Mouse (Mus musculus) midbrain, embryonic 15.5 days (tissue): ENCODE results near the gene Csmd2. TPM values are rescaled to one million over a fixed set of nuclear protein-coding genes. Genes with fewer than 3 reads are reported as not detected.
"Not testable (repeated sequence)": the region's sequence is repeated elsewhere in the genome, so short reads cannot be mapped to it uniquely, and the experiment has no call there.

ENCODE experiments used
- ATAC-seq: fragments of 200-750 bp; cut with Nextera tagmentation; replicated peaks from 2 replicates; pipeline ENCODE4 v1.8.0; 2017; ENCODE audit warnings: moderate TSS enrichment
- H3K27ac ChIP-seq: fragments of 300-500 bp; sonication (generic); 2 replicates; pipeline ENCODE4 v1.5.1; 2015; ENCODE audit warnings: mild to moderate bottlenecking, inconsistent platforms
- H3K27me3 ChIP-seq: fragments of 300-500 bp; sonication (generic); replicated peaks from 2 replicates; pipeline ENCODE4 v1.6.1; 2015; ENCODE audit warnings: inconsistent platforms
- H3K36me3 ChIP-seq: fragments of 300-500 bp; sonication (generic); replicated peaks from 2 replicates; pipeline ENCODE4 v1.6.1; 2015; ENCODE audit warnings: inconsistent platforms
- H3K4me1 ChIP-seq: fragments of 300-500 bp; sonication (generic); 2 replicates; pipeline ENCODE4 v1.6.1; 2015; ENCODE audit warnings: inconsistent platforms
- H3K4me2 ChIP-seq: fragments of 300-500 bp; sonication (generic); 2 replicates; pipeline ENCODE4 v1.6.1; 2015; ENCODE audit warnings: inconsistent platforms, mild to moderate bottlenecking, moderate library complexity
- H3K4me3 ChIP-seq: fragments of 300-500 bp; sonication (generic); 2 replicates; pipeline ENCODE4 v1.5.1; 2015; ENCODE audit warnings: mild to moderate bottlenecking, inconsistent platforms
- H3K9ac ChIP-seq: fragments of 300-500 bp; sonication (generic); 2 replicates; pipeline ENCODE4 v1.6.1; 2015; ENCODE audit warnings: mild to moderate bottlenecking, inconsistent platforms
- H3K9me3 ChIP-seq: fragments of 300-500 bp; sonication (generic); 2 replicates; pipeline ENCODE4 v1.6.1; 2016; ENCODE audit warnings: inconsistent platforms
- WGBS: fragments of 180-500 bp; shearing (Covaris S2); methylation state at CpG from one replicate; pipeline ENCODE4 v1.1.7; 2015; ENCODE audit warnings: mixed read lengths; 5-methylcytosine and 5-hydroxymethylcytosine counted together
- polyA plus RNA-seq: library from polyadenylated mRNA; unstranded; fragments of >200 nt; fragmentation: Nextera tagmentation; extraction: Ambion mirVana; gene quantifications from 2 replicates; pipeline ENCODE4 v1.2.1, GENCODE M21; 2015

Csmd2 gene
- polyA plus RNA-seq, 1 experiment from 2014 or later = 15.1 TPM

- Histone ChIP-seq H3K27me3 (no peaks in the 10 kb centered on the region), H3K36me3 (peaks cover 2% of the 10 kb centered on the region; the same call in 1 of the 2 replicates), H3K4me1 (0 out of 2 replicates have a peak, but pooled peaks cover 4% of the 10 kb centered on the region), H3K4me3 (no peak overlapping the region), H3K9ac (no peak overlapping the region), H3K4me2 (no peak overlapping the region), H3K9me3 (no peaks in the 10 kb centered on the region), H3K27ac (no peak overlapping the region)
- WGBS = 32% methylated on average over 8 of the region's 8 CpGs
- ATAC-seq = peak; percentile 72
These were observed 504.4 kb downstream of the Csmd2 start for GRCm38 (mm10) chr4:128492055-128492454.

GRCm38 (mm10) chr4:128499980-128500379, 512.3 kb downstream of the Csmd2 start:
- no peak overlapping the region for H3K4me3 ChIP-seq
- no peak overlapping the region for H3K9ac ChIP-seq
- no peaks in the 10 kb centered on the region for H3K27me3 ChIP-seq
- 77% methylated on average over 2 of the region's 2 CpGs for WGBS
- H3K4me1 ChIP-seq = no peaks in the 10 kb centered on the region
- no peaks in the 10 kb centered on the region for H3K36me3 ChIP-seq
- no peak overlapping the region for H3K4me2 ChIP-seq
- H3K9me3 ChIP-seq = no peaks in the 10 kb centered on the region
- no peak overlapping the region for H3K27ac ChIP-seq
- no peak for ATAC-seq

- Histone ChIP-seq H3K4me3 (no peak overlapping the region), H3K9me3 (no peaks in the 10 kb centered on the region), H3K36me3 (peaks cover 4% of the 10 kb centered on the region; the same call in 1 of the 2 replicates), H3K4me2 (no peak overlapping the region), H3K27ac (0 out of 2 replicates have a peak overlapping the region, but pooled peaks have one; percentile 1), H3K27me3 (no peaks in the 10 kb centered on the region), H3K9ac (no peak overlapping the region), H3K4me1 (no peaks in the 10 kb centered on the region)
- ATAC-seq = no peak
- 75% methylated on average over 10 of the region's 10 CpGs for WGBS
These were observed 519.2 kb downstream of the Csmd2 start for GRCm38 (mm10) chr4:128506878-128507277.

GRCm38 (mm10) chr4:128509885-128510284, 522.2 kb downstream of the Csmd2 start:
- 80% methylated on average over 5 of the region's 5 CpGs for WGBS
- no peak overlapping the region for H3K4me2 ChIP-seq
- H3K27me3 ChIP-seq = no peaks in the 10 kb centered on the region
- peaks cover 4% of the 10 kb centered on the region; the same call in 1 of the 2 replicates for H3K36me3 ChIP-seq
- H3K4me3 ChIP-seq = no peak overlapping the region
- H3K27ac ChIP-seq = no peak overlapping the region
- ATAC-seq = no peak
- no peak overlapping the region for H3K9ac ChIP-seq
- H3K9me3 ChIP-seq = no peaks in the 10 kb centered on the region
- H3K4me1 ChIP-seq = no peaks in the 10 kb centered on the region

GRCm38 (mm10) chr4:128514496-128514895, 526.8 kb downstream of the Csmd2 start:
- Histone ChIP-seq H3K27ac (no peak overlapping the region), H3K27me3 (no peaks in the 10 kb centered on the region), H3K4me2 (no peak overlapping the region), H3K4me3 (no peak overlapping the region), H3K9me3 (no peaks in the 10 kb centered on the region), H3K36me3 (peaks cover 7% of the 10 kb centered on the region; the same call in 1 of the 2 replicates), H3K4me1 (no peaks in the 10 kb centered on the region), H3K9ac (no peak overlapping the region)
- no peak for ATAC-seq
- WGBS = 78% methylated on average over 5 of the region's 5 CpGs

GRCm38 (mm10) chr4:128521276-128521675, 533.6 kb downstream of the Csmd2 start:
- Histone ChIP-seq H3K9me3 (no peaks in the 10 kb centered on the region), H3K4me2 (no peak overlapping the region), H3K9ac (no peak overlapping the region), H3K36me3 (peaks cover 17% of the 10 kb centered on the region; the same call in 1 of the 2 replicates), H3K27me3 (no peaks in the 10 kb centered on the region), H3K4me3 (no peak overlapping the region), H3K27ac (no peak overlapping the region), H3K4me1 (no peaks in the 10 kb centered on the region)
- 85% methylated on average over 6 of the region's 6 CpGs for WGBS
- no peak for ATAC-seq

GRCm38 (mm10) chr4:128543378-128543777, 555.7 kb downstream of the Csmd2 start:
- Histone ChIP-seq H3K4me2 (no peak overlapping the region), H3K4me1 (no peaks in the 10 kb centered on the region), H3K9me3 (no peaks in the 10 kb centered on the region), H3K36me3 (peaks cover 12% of the 10 kb centered on the region; the same call in 1 of the 2 replicates), H3K27me3 (no peaks in the 10 kb centered on the region), H3K4me3 (no peak overlapping the region), H3K9ac (no peak overlapping the region), H3K27ac (no peak overlapping the region)
- ATAC-seq = no peak
- WGBS = 27% methylated on average over 2 of the region's 2 CpGs

- not testable (repeated sequence) for H3K9ac ChIP-seq, H3K27me3 ChIP-seq, H3K9me3 ChIP-seq, ATAC-seq, H3K4me3 ChIP-seq, H3K4me2 ChIP-seq, H3K4me1 ChIP-seq, H3K27ac ChIP-seq
- H3K36me3 ChIP-seq = peaks cover 14% of the 10 kb centered on the region; the same call in 1 of the 2 replicates
- 89% methylated on average over 2 of the region's 2 CpGs for WGBS
These were observed 556.4 kb downstream of the Csmd2 start for GRCm38 (mm10) chr4:128543956-128544486.

- ATAC-seq = no peak
- 86% methylated on average over 6 of the region's 6 CpGs for WGBS
- Histone ChIP-seq H3K27me3 (no peaks in the 10 kb centered on the region), H3K36me3 (peaks cover 17% of the 10 kb centered on the region), H3K4me3 (no peak overlapping the region), H3K9ac (no peak overlapping the region), H3K27ac (no peak overlapping the region), H3K4me2 (no peak overlapping the region), H3K4me1 (no peaks in the 10 kb centered on the region), H3K9me3 (no peaks in the 10 kb centered on the region)
These were observed 563.1 kb downstream of the Csmd2 start for GRCm38 (mm10) chr4:128550756-128551155.

- peaks cover 20% of the 10 kb centered on the region for H3K36me3 ChIP-seq
- WGBS = 98% methylated on average over 2 of the region's 2 CpGs
These were observed 566.5 kb downstream of the Csmd2 start for GRCm38 (mm10) chr4:128554198-128554597.

GRCm38 (mm10) chr4:128560327-128560726, 572.7 kb downstream of the Csmd2 start:
- no peaks in the 10 kb centered on the region for H3K4me1 ChIP-seq
- H3K27me3 ChIP-seq = no peaks in the 10 kb centered on the region
- H3K4me3 ChIP-seq = no peak overlapping the region
- H3K27ac ChIP-seq = no peak overlapping the region
- H3K36me3 ChIP-seq = peaks cover 30% of the 10 kb centered on the region
- no peak for ATAC-seq
- H3K9ac ChIP-seq = no peak overlapping the region
- no peaks in the 10 kb centered on the region for H3K9me3 ChIP-seq
- WGBS = 79% methylated on average over 3 of the region's 3 CpGs
- no peak overlapping the region for H3K4me2 ChIP-seq

More at GRCm38 (mm10) chr4:128554198-128554597, 566.5 kb downstream of the Csmd2 start:
- Histone ChIP-seq H3K27ac (no peak overlapping the region), H3K27me3 (no peaks in the 10 kb centered on the region), H3K4me1 (no peaks in the 10 kb centered on the region), H3K9ac (no peak overlapping the region), H3K9me3 (no peaks in the 10 kb centered on the region), H3K4me3 (no peak overlapping the region), H3K4me2 (no peak overlapping the region)
- ATAC-seq = no peak

- WGBS = 92% methylated on average over 4 of the region's 4 CpGs
- H3K4me2 ChIP-seq = no peak overlapping the region
- H3K4me3 ChIP-seq = no peak overlapping the region
- no peak overlapping the region for H3K9ac ChIP-seq
- no peaks in the 10 kb centered on the region for H3K27me3 ChIP-seq
- no peaks in the 10 kb centered on the region for H3K9me3 ChIP-seq
- H3K4me1 ChIP-seq = no peaks in the 10 kb centered on the region
- H3K27ac ChIP-seq = no peak overlapping the region
- no peak for ATAC-seq
- H3K36me3 ChIP-seq = peaks cover 18% of the 10 kb centered on the region
These were observed 588.2 kb downstream of the Csmd2 start for GRCm38 (mm10) chr4:128575811-128576210.

GRCm38 (mm10) chr4:128579182-128579581, 591.5 kb downstream of the Csmd2 start:
- Histone ChIP-seq H3K9me3 (peaks cover 25% of the 10 kb centered on the region), H3K27ac (no peak overlapping the region), H3K9ac (no peak overlapping the region), H3K4me2 (no peak overlapping the region), H3K27me3 (no peaks in the 10 kb centered on the region), H3K36me3 (peaks cover 48% of the 10 kb centered on the region), H3K4me3 (no peak overlapping the region), H3K4me1 (no peaks in the 10 kb centered on the region)
- 67% methylated on average over 4 of the region's 4 CpGs for WGBS
- no peak for ATAC-seq
